In genomic region chr10:128915550-128915949, GRCm38 (mm10) we compare ENCODE assay signal across 1 mouse cellular context.
TF ChIP-seq lines count a peak whose summit lies in the region.

No protein-coding gene starts in this region.

TF ChIP-seq in myocyte, 11 proteins besides CTCF, POLR2A, EP300 and RAD21:
- TF ChIP-seq MYOD1 (IDR thresholded peaks at IDR 0.05; ENCODE audit: control insufficient read depth in 1 of 3, insufficient read length in 2 of 3, low read depth in 2 of 3) (no peak), TCF12 (IDR thresholded peaks at IDR 0.05; ENCODE audit: insufficient read depth, poor library complexity, severe bottlenecking) (no peak), TCF3 (IDR thresholded peaks at IDR 0.05; ENCODE audit: insufficient read length, low read depth) (no peak), POLR2AphosphoS2 (IDR thresholded peaks at IDR 0.05; ENCODE audit: insufficient read length, low read depth) (peak; percentile 55), SRF (IDR thresholded peaks at IDR 0.05; ENCODE audit: control insufficient read depth, insufficient read length, low read depth) (no peak), CEBPB (IDR thresholded peaks at IDR 0.05; ENCODE audit: insufficient read depth, poor library complexity, severe bottlenecking) (no peak), E2F4 (IDR thresholded peaks at IDR 0.05; ENCODE audit: insufficient read depth) (no peak), REST (IDR thresholded peaks at IDR 0.05; ENCODE audit: insufficient read depth, insufficient read length) (no peak)
TF ChIP-seq in myocyte: peak in this region for 1.
